ENCODE assay signal across 8 mouse cellular contexts in the genomic region with DNA sequence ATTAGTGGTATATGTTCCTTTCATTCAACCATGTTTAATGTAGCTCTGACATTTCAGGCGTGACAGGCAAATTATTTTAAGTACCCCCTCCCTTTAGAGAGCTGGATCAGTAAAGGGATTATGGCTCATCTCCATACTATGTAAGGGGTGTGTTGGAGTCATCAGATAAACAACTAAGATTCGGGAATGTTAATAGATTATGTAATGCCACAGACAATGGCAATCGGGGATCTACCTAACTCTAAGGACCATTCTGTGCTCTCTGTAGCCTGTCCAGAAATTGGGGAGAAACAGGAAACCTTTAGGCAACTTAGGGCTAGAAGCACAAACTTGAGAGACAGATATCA. TPM values are rescaled to one million over a fixed set of nuclear protein-coding genes. Genes with fewer than 3 reads are reported as not detected.
DNase-seq lines count a peak whose midpoint lies in the region; ATAC-seq lines count a peak whose summit lies in the region.

No protein-coding gene starts in this region.

- H3K4me1 ChIP-seq in heart, embryonic 15.5 days (replicated peaks) = peaks cover 7% of the 10 kb centered on the region
- H3K4me1 ChIP-seq in brown adipose tissue, adult 24 weeks (ENCODE audit: control insufficient read depth, insufficient read depth, insufficient read length, low read length) = no peaks in the 10 kb centered on the region
- peaks cover 16% of the 10 kb centered on the region for H3K4me1 ChIP-seq in hindbrain, embryonic 14.5 days (replicated peaks; ENCODE audit: control insufficient read depth, insufficient read depth, low read length)
- H3K4me1 ChIP-seq in midbrain, embryonic 11.5 days (ENCODE audit: control insufficient read depth, insufficient read depth, low read length) = peaks cover 8% of the 10 kb centered on the region

- no peak for ATAC-seq in heart, embryonic 15.5 days (replicated peaks; ENCODE audit: insufficient number of reproducible peaks, insufficient read depth, low FRiP score, low read depth)
- peak; percentile 35 for ATAC-seq in hindbrain, embryonic 14.5 days (ENCODE audit: low FRiP score)
- ATAC-seq in midbrain, embryonic 11.5 days (ENCODE audit: low FRiP score) = peak; percentile 38

- H3K9ac ChIP-seq in heart, embryonic 15.5 days = no peak overlapping the region
- H3K9ac ChIP-seq in hindbrain, embryonic 14.5 days = peak overlapping the region; percentile 90
- peak overlapping the region; percentile 97; the same call in 1 of the 2 replicates for H3K9ac ChIP-seq in midbrain, embryonic 11.5 days (ENCODE audit: low read length)

- WGBS in heart, embryonic 15.5 days = 84% methylated on average over 3 of the region's 3 CpGs
- 83% methylated on average over 3 of the region's 3 CpGs for WGBS in hindbrain, embryonic 14.5 days
- WGBS in midbrain, embryonic 11.5 days = 84% methylated on average over 3 of the region's 3 CpGs

- H3K36me3 ChIP-seq in heart, embryonic 15.5 days = peaks cover under 1% of the 10 kb centered on the region; the same call in 1 of the 2 replicates
- peaks cover 9% of the 10 kb centered on the region; the same call in 1 of the 2 replicates for H3K36me3 ChIP-seq in hindbrain, embryonic 14.5 days (replicated peaks; ENCODE audit: control insufficient read depth, insufficient read depth)
- 0 out of 2 replicates have a peak, but pooled peaks cover 2% of the 10 kb centered on the region for H3K36me3 ChIP-seq in midbrain, embryonic 11.5 days (ENCODE audit: control insufficient read depth, insufficient read depth, low read length)

- peak overlapping the region; percentile 62 for H3K4me2 ChIP-seq in heart, embryonic 15.5 days
- peak overlapping the region; percentile 49 for H3K4me2 ChIP-seq in hindbrain, embryonic 14.5 days (replicated peaks)
- peak overlapping the region; percentile 51 for H3K4me2 ChIP-seq in midbrain, embryonic 11.5 days

- no peak for DNase-seq in heart, adult 8-10 months (ENCODE audit: low spot score)
- DNase-seq in hindbrain, embryonic 14.5 days (ENCODE audit: low spot score) = no peak
- DNase-seq in midbrain, embryonic 11.5 days (ENCODE audit: low spot score, missing footprints) = no peak
- DNase-seq in adrenal gland, postnatal 25 days = no peak
- no peak for DNase-seq in left cerebral cortex, postnatal 14 days (ENCODE audit: low spot score in 2 of 2)
- DNase-seq in gastrocnemius, postnatal 25 days = no peak

- no peaks in the 10 kb centered on the region for H3K9me3 ChIP-seq in heart, embryonic 15.5 days (replicated peaks)
- H3K9me3 ChIP-seq in hindbrain, embryonic 14.5 days (ENCODE audit: control insufficient read depth, low read length) = no peaks in the 10 kb centered on the region
- H3K9me3 ChIP-seq in midbrain, embryonic 11.5 days (ENCODE audit: control insufficient read depth, low read length) = no peaks in the 10 kb centered on the region

- intact Hi-C loops in left cerebral cortex, postnatal 14 days (cut with DNase I) = no loop called here

- H3K4me3 ChIP-seq in heart, embryonic 15.5 days = peak overlapping the region; percentile 82
- H3K4me3 ChIP-seq in brown adipose tissue, adult 24 weeks (ENCODE audit: insufficient read depth, low read depth, low read length) = peak overlapping the region; percentile 96
- H3K4me3 ChIP-seq in hindbrain, embryonic 14.5 days (replicated peaks; ENCODE audit: low read length) = peak overlapping the region; percentile 76
- peak overlapping the region; percentile 92 for H3K4me3 ChIP-seq in midbrain, embryonic 11.5 days (ENCODE audit: low read depth, low read length)

- no peak overlapping the region for H3K27ac ChIP-seq in heart, embryonic 15.5 days
- H3K27ac ChIP-seq in brown adipose tissue, adult 24 weeks (replicated peaks; ENCODE audit: low read depth, low read length) = no peak overlapping the region
- peak overlapping the region; percentile 89 for H3K27ac ChIP-seq in hindbrain, embryonic 14.5 days
- H3K27ac ChIP-seq in midbrain, embryonic 11.5 days (ENCODE audit: low read depth, low read length) = no peak overlapping the region

- H3K27me3 ChIP-seq in heart, embryonic 15.5 days = no peaks in the 10 kb centered on the region
- no peaks in the 10 kb centered on the region for H3K27me3 ChIP-seq in hindbrain, embryonic 14.5 days (ENCODE audit: control insufficient read depth, insufficient read depth, low read length)
- no peaks in the 10 kb centered on the region for H3K27me3 ChIP-seq in midbrain, embryonic 11.5 days (ENCODE audit: control insufficient read depth, insufficient read depth, low read length)

RNA-seq across cellular contexts. Expression of gene Ddx1, which starts 0.5 kb away (rescaled TPM):
- 73.0 and 79.3 TPM in 2 replicates for polyA plus RNA-seq in heart, embryonic 15.5 days (2015; fragmentation: Nextera tagmentation; extraction: Ambion mirVana)
- total RNA-seq in heart, adult 8-10 months (2022) = 10 to 100 TPM; 70.8 to 87.7 (median 81.1) TPM
- polyA plus RNA-seq in brown adipose tissue, adult 24 weeks (2012; ENCODE audit: insufficient read depth, insufficient read length, missing spikeins) = 46.5 and 50.2 TPM in 2 replicates
- 144 and 160 TPM in 2 replicates for polyA plus RNA-seq in hindbrain, embryonic 14.5 days (2014; fragmentation: Nextera tagmentation; extraction: Ambion mirVana)
- 197 and 215 TPM in 2 replicates for polyA plus RNA-seq in midbrain, embryonic 11.5 days (2014; fragmentation: Nextera tagmentation; extraction: Ambion mirVana)
- 75.3 and 101 TPM in 2 replicates for total RNA-seq in adrenal gland, postnatal 25 days (2021)
- 100 to 1,000 TPM; 128 to 135 TPM for total RNA-seq in left cerebral cortex, postnatal 14 days (2021)
- 100 to 1,000 TPM in 1 of 2 experiments, 10 to 100 TPM in 1; 99.4 to 101 TPM for total RNA-seq in gastrocnemius, postnatal 25 days (2021)

RNA-seq across cellular contexts. Expression of gene Nbas, which starts 19.4 kb away (rescaled TPM):
- polyA plus RNA-seq in heart, embryonic 15.5 days (2015; fragmentation: Nextera tagmentation; extraction: Ambion mirVana) = 5.7 and 8.0 TPM in 2 replicates
- 10 to 100 TPM; 29.7 to 34.6 (median 32.7) TPM for total RNA-seq in heart, adult 8-10 months (2022)
- polyA plus RNA-seq in brown adipose tissue, adult 24 weeks (2012; ENCODE audit: insufficient read depth, insufficient read length, missing spikeins) = 6.9 and 11.5 TPM in 2 replicates
- polyA plus RNA-seq in hindbrain, embryonic 14.5 days (2014; fragmentation: Nextera tagmentation; extraction: Ambion mirVana) = 21.9 and 22.1 TPM in 2 replicates
- polyA plus RNA-seq in midbrain, embryonic 11.5 days (2014; fragmentation: Nextera tagmentation; extraction: Ambion mirVana) = 14.0 and 15.7 TPM in 2 replicates
- total RNA-seq in adrenal gland, postnatal 25 days (2021) = 27.2 and 27.8 TPM in 2 replicates
- total RNA-seq in left cerebral cortex, postnatal 14 days (2021) = 10 to 100 TPM; 28.2 to 31.3 TPM
- total RNA-seq in gastrocnemius, postnatal 25 days (2021) = 10 to 100 TPM; 15.8 to 17.2 TPM
